Mouse (Mus musculus): ENCODE results near the gene Olfr9. TPM values are rescaled to one million over a fixed set of nuclear protein-coding genes. Genes with fewer than 3 reads are reported as not detected.

Gene Olfr9
- not detected in 2 replicates for polyA plus RNA-seq (2012; ENCODE audit: low replicate concordance)

DNA sequence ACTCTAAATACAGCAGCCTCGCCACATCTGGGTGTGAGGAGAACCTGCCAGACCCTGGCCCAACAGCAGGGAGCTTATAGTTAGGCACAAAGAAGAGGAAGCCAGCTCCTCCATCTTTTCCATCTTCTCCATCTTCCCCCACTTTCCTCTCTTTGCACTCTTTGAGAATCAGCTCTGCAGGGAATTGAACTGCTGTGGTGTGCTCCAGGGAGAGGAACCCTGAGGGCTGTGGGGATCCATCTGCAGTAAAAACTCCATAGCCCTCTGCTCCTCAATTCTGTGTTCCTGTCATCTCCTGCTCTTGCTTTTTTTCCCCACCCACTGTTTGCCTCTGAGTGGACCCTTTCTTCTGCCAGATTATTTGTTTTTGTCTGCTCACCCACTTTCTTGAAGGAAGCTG is at the start of gene Olfr9:
Olfr9 (plus strand) TSS at position 301 of the 400 bp plus-strand sequence.

DNA sequence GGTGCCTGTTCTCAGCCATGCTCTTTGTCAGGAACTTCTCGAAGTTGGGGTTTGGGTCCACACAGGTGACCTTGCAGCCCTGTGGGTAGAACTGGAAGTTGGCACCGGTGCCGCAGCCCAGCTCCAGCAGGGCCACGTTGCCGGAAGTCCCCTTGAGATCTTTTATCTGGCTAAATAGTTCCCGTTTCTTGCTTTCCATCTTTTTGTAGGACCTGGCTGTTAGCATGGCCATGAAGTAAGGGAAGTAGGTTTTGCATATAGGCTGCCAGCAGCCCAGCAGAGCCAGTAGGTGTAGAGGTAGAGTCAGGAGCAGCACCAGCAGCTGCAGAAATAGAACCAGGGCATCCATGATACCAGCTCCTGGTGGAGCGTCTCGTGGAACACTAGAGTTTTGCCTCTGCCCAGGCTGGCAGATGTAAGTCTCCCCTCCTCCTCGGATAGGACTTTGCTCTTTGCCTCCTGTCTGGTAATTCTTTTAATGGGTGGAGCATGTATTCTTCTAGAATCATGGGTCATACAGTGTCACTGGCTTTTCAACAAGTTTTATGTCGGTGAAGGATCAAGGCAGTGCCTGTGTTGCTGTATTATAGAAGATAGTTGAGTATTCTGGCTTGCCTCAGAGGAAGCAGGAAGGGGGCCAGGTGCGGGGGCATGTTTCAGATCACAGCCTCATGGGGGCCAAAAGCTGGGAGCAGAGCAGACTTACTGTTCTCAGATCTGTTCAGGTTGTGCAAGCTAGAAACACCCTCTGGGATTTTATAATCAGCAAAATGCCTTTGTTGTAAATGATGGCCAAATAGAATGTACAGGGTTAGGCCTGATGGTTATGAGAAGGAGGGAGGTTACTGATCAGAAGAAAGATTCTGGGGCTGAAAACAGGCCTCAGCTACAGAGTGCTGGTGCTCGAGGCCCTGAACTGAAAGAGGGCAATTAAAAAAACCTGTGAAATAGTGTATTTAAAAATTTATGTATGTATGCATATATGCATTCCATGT is 28.3 kb upstream of the Olfr9 start, which contains the start of gene Mettl7b:
Mettl7b (minus strand) TSS at position 399 of the 995 bp plus-strand sequence.

DNA sequence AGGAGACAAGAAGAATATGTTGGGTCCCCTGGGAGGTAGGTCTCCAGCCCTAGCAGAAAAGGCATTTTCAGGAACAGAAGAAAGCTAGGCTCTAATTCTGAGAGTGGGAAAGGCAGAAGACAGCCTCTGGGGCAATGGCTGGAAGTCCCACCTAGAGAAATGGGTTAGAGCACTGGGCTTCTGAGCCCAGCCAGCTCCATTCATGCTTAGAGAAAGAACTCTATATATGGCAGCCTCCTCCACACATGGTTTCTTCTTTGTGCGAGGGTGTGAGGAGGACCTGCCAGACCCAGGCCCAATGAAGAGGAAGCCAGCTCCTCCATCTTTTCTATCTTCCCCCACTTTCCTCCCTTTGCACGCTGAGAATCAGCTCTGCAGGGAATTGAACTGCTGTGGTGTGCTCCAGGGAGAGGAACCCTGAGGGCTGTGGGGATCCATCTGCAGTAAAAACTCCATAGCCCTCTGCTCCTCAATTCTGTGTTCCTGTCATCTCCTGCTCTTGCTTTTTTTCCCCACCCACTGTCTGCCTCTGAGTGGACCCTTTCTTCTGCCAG is 21.1 kb downstream of the Olfr9 start, which contains the start of gene Olfr763:
Olfr763 (plus strand) TSS at position 504 of the 554 bp plus-strand sequence.

DNA sequence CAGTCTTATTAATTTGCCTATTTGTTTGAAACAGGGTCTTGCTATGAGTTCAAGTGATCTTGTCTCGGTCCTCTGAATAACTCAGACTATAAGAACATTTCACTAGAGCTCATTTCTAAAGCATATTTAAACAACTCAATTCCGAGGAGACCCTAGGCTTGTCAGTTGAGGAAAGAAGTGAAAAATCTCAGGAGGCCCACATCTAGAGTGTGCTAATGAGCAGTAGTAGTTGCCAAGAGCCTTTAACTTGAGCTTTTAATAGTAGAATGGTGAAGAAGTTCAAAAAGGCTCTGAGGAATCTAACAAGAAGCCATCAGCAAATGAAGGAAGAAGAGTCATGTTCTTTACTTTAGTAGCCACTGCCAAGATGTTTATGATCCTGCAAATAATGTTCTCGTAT is 50.6 kb downstream of the Olfr9 start, which contains the start of gene Olfr764-ps1:
Olfr764-ps1 (minus strand) TSS at position 101 of the 400 bp plus-strand sequence.

Other genes with a start within 250 kb of the Olfr9 start
- 43.6 and 56.3 TPM in 2 replicates for gene Dgka, start 244.6 kb upstream of the Olfr9 start, polyA plus RNA-seq (2012; ENCODE audit: low replicate concordance)
- 183 and 229 TPM in 2 replicates for gene Pym1, start 241.5 kb upstream of the Olfr9 start, polyA plus RNA-seq (2012; ENCODE audit: low replicate concordance)
- gene Mmp19, start 198.5 kb upstream of the Olfr9 start, polyA plus RNA-seq (2012; ENCODE audit: low replicate concordance), result 0.37 and 0.57 TPM in 2 replicates
- 16.7 and 31.8 TPM in 2 replicates for gene Dnajc14, start 185.4 kb upstream of the Olfr9 start, polyA plus RNA-seq (2012; ENCODE audit: low replicate concordance)
- gene Tmem198b, start 185.1 kb upstream of the Olfr9 start, polyA plus RNA-seq (2012; ENCODE audit: low replicate concordance), result 4.1 TPM in 2 replicates
- gene Sarnp, start 172.1 kb upstream of the Olfr9 start, polyA plus RNA-seq (2012; ENCODE audit: low replicate concordance), result 1.8 and 18.2 TPM in 2 replicates
- 3.1 and 13.9 TPM in 2 replicates for gene Ormdl2, start 167.8 kb upstream of the Olfr9 start, polyA plus RNA-seq (2012; ENCODE audit: low replicate concordance)
- 9.6 and 15.8 TPM in 2 replicates for gene Gdf11, start 97.7 kb upstream of the Olfr9 start, polyA plus RNA-seq (2012; ENCODE audit: low replicate concordance)
- 2.3 and 2.7 TPM in 2 replicates for gene Cd63, start 88.4 kb upstream of the Olfr9 start, polyA plus RNA-seq (2012; ENCODE audit: low replicate concordance)
- gene Rdh5, start 66.5 kb upstream of the Olfr9 start, polyA plus RNA-seq (2012; ENCODE audit: low replicate concordance), result 11.4 and 14.3 TPM in 2 replicates
- 58.6 and 185 TPM in 2 replicates for gene Bloc1s1, start 65.4 kb upstream of the Olfr9 start, polyA plus RNA-seq (2012; ENCODE audit: low replicate concordance)
- 2.5 and 5.2 TPM in 2 replicates for gene Itga7, start 55.6 kb upstream of the Olfr9 start, polyA plus RNA-seq (2012; ENCODE audit: low replicate concordance)
- not detected in 2 replicates for gene Mettl7b, start 28.4 kb upstream of the Olfr9 start, polyA plus RNA-seq (2012; ENCODE audit: low replicate concordance)
- not detected in 2 replicates for gene Olfr763, start 21.4 kb downstream of the Olfr9 start, polyA plus RNA-seq (2012; ENCODE audit: low replicate concordance)
- gene Olfr764-ps1, start 50.5 kb downstream of the Olfr9 start, polyA plus RNA-seq (2012; ENCODE audit: low replicate concordance), result not detected in 2 replicates
- not detected in 2 replicates for gene Olfr765, start 60.6 kb downstream of the Olfr9 start, polyA plus RNA-seq (2012; ENCODE audit: low replicate concordance)
- not detected in 2 replicates for gene Olfr766-ps1, start 79.5 kb downstream of the Olfr9 start, polyA plus RNA-seq (2012; ENCODE audit: low replicate concordance)
- gene Olfr767, start 93.5 kb downstream of the Olfr9 start, polyA plus RNA-seq (2012; ENCODE audit: low replicate concordance), result not detected in 2 replicates
- gene Olfr768, start 109.9 kb downstream of the Olfr9 start, polyA plus RNA-seq (2012; ENCODE audit: low replicate concordance), result not detected in 2 replicates
- not detected in 2 replicates for gene Olfr769, start 128.4 kb downstream of the Olfr9 start, polyA plus RNA-seq (2012; ENCODE audit: low replicate concordance)
- not detected in 2 replicates for gene Olfr770, start 149.6 kb downstream of the Olfr9 start, polyA plus RNA-seq (2012; ENCODE audit: low replicate concordance)
- not detected in 2 replicates for gene Olfr771, start 175.3 kb downstream of the Olfr9 start, polyA plus RNA-seq (2012; ENCODE audit: low replicate concordance)
- not detected in 2 replicates for gene Olfr772, start 188.5 kb downstream of the Olfr9 start, polyA plus RNA-seq (2012; ENCODE audit: low replicate concordance)
- not detected in 2 replicates for gene Olfr773, start 198.0 kb downstream of the Olfr9 start, polyA plus RNA-seq (2012; ENCODE audit: low replicate concordance)
- gene Olfr774, start 246.8 kb downstream of the Olfr9 start, polyA plus RNA-seq (2012; ENCODE audit: low replicate concordance), result not detected in 2 replicates

Measured in hematopoietic multipotent progenitor cell, adult 10-12 weeks (in vitro differentiated cells).